Mouse (Mus musculus): ENCODE data around the gene Higd1a.

DNA sequence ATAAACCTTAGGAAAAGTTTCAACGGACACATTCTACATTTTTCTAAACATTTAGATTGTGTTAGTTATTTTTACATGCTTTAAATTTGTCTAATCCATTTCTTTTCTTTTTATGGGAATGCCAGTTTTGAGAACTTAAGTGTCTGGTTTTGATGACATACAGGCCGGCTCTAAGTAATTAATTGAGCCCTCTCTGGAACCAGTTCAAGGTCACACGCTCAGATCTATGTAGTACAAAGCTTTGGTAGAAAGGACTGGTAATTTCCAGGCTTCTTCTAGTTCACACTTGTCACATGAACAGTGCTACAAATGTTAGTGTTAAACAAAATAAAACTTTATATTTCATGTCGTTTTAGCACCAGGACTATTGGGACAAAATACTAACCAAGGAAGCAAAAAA is 6.7 kb upstream of the Higd1a start:
- TF ChIP-seq CTCF (IDR thresholded peaks at IDR 0.05; ENCODE audit: insufficient read depth, low read depth, low read length) (no peak), POLR2A (IDR thresholded peaks at IDR 0.05; ENCODE audit: insufficient read depth, low read depth, low read length) (no peak)
